Mouse (Mus musculus) E14TG2a.4 (cell line): ENCODE measurements around the gene 2900026A02Rik.

Source experiments
- H3K27me3 ChIP-seq: 2 replicates; pipeline ENCODE4 v1.6.1; 2014; ENCODE audit warnings: low read length, control low read depth; ENCODE audit not compliant: insufficient read depth
- H3K36me3 ChIP-seq: 2 replicates; pipeline ENCODE4 v1.6.1; 2014; ENCODE audit warnings: low read length, control low read depth; ENCODE audit not compliant: insufficient read depth
- H3K4me1 ChIP-seq: replicated peaks from 2 replicates; pipeline ENCODE4 v1.6.1; 2014; ENCODE audit warnings: low read depth, low read length, control low read depth
- H3K4me3 ChIP-seq: replicated peaks from 2 replicates; pipeline ENCODE4 v1.5.1; 2014; ENCODE audit warnings: mild to moderate bottlenecking, low read length
- H3K9me3 ChIP-seq: 2 replicates; pipeline ENCODE4 v1.6.1; 2014; ENCODE audit warnings: low read length, control low read depth
- CTCF ChIP-seq: conservative IDR thresholded peaks from 2 replicates; pipeline ENCODE4 v1.5.1; 2014; ENCODE audit warnings: low read length
- NANOG ChIP-seq: IDR thresholded peaks from 2 replicates; pipeline ENCODE4 v1.6.1; 2014; ENCODE audit warnings: borderline replicate concordance, low read length, mixed read lengths
- POU5F1 ChIP-seq: IDR thresholded peaks from 2 replicates; pipeline ENCODE4 v1.6.1; 2014; ENCODE audit warnings: low read length, borderline replicate concordance

2900026A02Rik gene

DNA sequence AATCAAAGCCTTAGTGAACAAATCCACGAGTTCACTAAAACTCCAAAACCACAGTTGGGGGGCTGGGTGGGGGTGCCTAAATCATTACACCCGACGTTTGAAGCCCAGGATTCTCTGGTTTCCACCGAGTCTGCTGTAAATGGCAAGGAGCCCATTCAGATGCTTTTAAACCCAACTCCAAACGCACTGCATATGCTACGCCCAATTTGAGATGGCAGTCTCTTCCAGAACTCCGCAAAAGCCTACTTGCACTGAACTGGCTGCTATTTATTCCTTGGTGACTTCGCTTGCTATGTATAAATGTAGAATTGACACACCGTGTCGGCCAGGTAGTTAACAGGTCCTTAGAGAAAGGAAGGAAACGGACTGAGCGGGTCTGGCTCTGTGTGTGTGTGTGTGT lies 25.6 kb downstream of the 2900026A02Rik start:
- Histone ChIP-seq H3K9me3 (no peaks in the 10 kb centered on the region), H3K27me3 (peaks cover 10% of the 10 kb centered on the region; the same call in 1 of the 2 replicates), H3K4me1 (peaks cover 65% of the 10 kb centered on the region), H3K4me3 (no peak overlapping the region), H3K36me3 (peaks cover 15% of the 10 kb centered on the region)
- TF ChIP-seq CTCF = no peak
- TF ChIP-seq NANOG = no peak
- no peak for TF ChIP-seq POU5F1

GRCm38 (mm10) chr5:113193762-113194161 lies 27.3 kb downstream of the 2900026A02Rik start:
- peaks cover 55% of the 10 kb centered on the region for H3K4me1 ChIP-seq
- peaks cover 32% of the 10 kb centered on the region for H3K36me3 ChIP-seq
- no peak for TF ChIP-seq POU5F1
- no peak for TF ChIP-seq CTCF
- H3K4me3 ChIP-seq = peak overlapping the region; percentile 67
- H3K27me3 ChIP-seq = peaks cover 10% of the 10 kb centered on the region; the same call in 1 of the 2 replicates
- H3K9me3 ChIP-seq = no peaks in the 10 kb centered on the region

GRCm38 (mm10) chr5:113191901-113192300 lies 29.1 kb downstream of the 2900026A02Rik start:
- H3K36me3 ChIP-seq = peaks cover 39% of the 10 kb centered on the region
- peaks cover 10% of the 10 kb centered on the region; the same call in 1 of the 2 replicates for H3K27me3 ChIP-seq
- H3K4me3 ChIP-seq = no peak overlapping the region
- no peaks in the 10 kb centered on the region for H3K9me3 ChIP-seq
- H3K4me1 ChIP-seq = peaks cover 56% of the 10 kb centered on the region
- TF ChIP-seq POU5F1 (no peak), CTCF (no peak), NANOG (no peak)

GRCm38 (mm10) chr5:113190558-113190957 lies 30.5 kb downstream of the 2900026A02Rik start:
- TF ChIP-seq POU5F1 = no peak
- TF ChIP-seq NANOG = no peak
- no peak for TF ChIP-seq CTCF
- H3K9me3 ChIP-seq = no peaks in the 10 kb centered on the region
- peaks cover 44% of the 10 kb centered on the region for H3K36me3 ChIP-seq
- no peak overlapping the region for H3K4me3 ChIP-seq
- H3K4me1 ChIP-seq = peaks cover 59% of the 10 kb centered on the region
- H3K27me3 ChIP-seq = peaks cover 5% of the 10 kb centered on the region; the same call in 1 of the 2 replicates

DNA sequence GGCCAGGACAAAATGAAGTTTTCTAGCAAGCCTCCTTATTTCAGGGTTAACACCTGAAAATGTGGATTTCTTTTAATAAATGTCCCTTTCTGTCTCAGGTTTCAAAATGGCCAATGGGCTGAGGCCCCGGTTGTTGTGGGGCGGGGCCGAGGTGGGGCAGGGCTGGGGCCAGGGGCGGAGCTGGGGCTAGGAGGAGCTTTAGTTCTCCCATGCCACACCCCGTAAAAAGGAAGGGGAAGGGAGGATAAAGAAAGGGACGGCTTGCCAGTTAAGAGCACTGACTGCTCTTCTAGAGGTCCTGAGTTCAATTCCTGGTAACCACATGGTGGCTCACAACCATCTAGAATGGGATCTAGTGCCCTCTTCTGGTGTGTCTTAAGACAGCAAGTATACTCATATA lies 39.6 kb downstream of the 2900026A02Rik start:
- no peaks in the 10 kb centered on the region for H3K27me3 ChIP-seq
- peak overlapping the region; percentile 75 for H3K4me3 ChIP-seq
- TF ChIP-seq POU5F1 (no peak), CTCF (no peak), NANOG (no peak)
- H3K36me3 ChIP-seq = peaks cover 30% of the 10 kb centered on the region
- H3K9me3 ChIP-seq = no peaks in the 10 kb centered on the region
- H3K4me1 ChIP-seq = peaks cover 57% of the 10 kb centered on the region

DNA sequence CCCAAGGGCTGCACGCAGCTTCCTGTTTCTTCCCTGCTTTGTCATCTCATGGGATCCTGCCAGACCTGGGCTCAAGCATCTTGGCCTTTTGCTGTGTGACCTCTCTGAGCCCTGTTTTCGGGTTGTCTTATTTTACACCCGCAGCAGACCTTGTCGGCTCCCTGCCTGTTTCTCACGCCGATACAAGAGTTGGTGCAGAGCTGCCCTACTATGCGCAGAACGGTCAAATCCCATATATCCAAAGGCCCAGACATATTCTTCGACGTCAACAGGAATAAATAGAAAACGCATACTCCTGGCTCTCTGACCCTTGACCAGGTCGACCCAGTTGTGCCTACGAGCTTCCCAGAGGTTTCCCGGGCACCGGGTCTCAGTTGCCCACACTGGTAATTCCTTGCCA lies 40.3 kb downstream of the 2900026A02Rik start:
- peaks cover 62% of the 10 kb centered on the region for H3K4me1 ChIP-seq
- no peaks in the 10 kb centered on the region for H3K9me3 ChIP-seq
- H3K36me3 ChIP-seq = peaks cover 29% of the 10 kb centered on the region
- H3K27me3 ChIP-seq = no peaks in the 10 kb centered on the region
- peak overlapping the region; percentile 75 for H3K4me3 ChIP-seq
- TF ChIP-seq CTCF = no peak
- TF ChIP-seq NANOG = no peak
- no peak for TF ChIP-seq POU5F1

DNA sequence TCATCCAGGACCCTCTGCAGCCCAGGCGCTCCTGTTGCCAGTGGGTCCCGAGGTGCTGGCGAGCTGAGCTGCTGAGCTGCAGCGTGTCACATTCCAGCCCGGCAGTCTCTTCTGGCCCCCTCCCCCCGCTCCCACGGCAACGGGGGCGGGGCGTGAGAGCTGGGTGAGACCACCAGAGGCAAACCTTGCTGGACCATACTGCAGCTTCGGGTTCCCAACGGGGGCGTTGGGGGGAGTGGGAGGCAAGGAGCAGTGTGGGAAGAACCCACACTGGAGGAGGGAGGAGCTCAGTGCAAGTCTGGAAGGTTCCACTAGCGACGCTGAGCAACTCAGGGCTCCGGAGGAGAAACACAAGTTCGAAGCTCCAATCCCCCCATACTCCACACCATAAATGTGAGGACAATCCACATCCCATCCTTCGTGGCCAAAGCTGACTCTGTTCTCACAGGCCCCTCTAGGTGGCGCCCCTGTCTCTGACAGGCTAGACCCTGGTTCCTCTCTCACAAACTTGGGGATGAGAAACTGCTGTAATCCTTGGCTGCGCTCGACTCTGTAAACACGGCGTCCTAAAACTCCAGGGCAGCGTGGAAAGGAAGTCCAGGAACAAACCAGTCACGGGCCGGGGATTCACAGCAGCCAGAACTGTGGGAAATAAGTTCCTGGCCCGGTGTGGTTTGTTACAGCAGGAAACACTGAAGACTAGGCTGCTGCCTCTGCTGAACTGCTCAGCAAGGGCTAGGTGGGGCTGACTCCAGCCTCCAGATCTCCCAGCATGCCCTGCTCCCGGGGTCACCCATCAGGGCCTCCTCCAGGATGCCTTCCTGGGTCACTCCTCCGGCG lies 41.0 kb downstream of the 2900026A02Rik start:
- TF ChIP-seq CTCF (peak; percentile 81), POU5F1 (no peak)
- H3K4me3 ChIP-seq = peak overlapping the region; percentile 75
- no peaks in the 10 kb centered on the region for H3K27me3 ChIP-seq
- H3K36me3 ChIP-seq = peaks cover 29% of the 10 kb centered on the region
- peaks cover 69% of the 10 kb centered on the region for H3K4me1 ChIP-seq
- H3K9me3 ChIP-seq = no peaks in the 10 kb centered on the region

GRCm38 (mm10) chr5:113179451-113179842 lies 41.6 kb downstream of the 2900026A02Rik start:
- Histone ChIP-seq H3K4me3 (peak overlapping the region; percentile 75), H3K36me3 (peaks cover 25% of the 10 kb centered on the region)
- no peak for TF ChIP-seq CTCF
- no peak for TF ChIP-seq NANOG
- no peak for TF ChIP-seq POU5F1

DNA sequence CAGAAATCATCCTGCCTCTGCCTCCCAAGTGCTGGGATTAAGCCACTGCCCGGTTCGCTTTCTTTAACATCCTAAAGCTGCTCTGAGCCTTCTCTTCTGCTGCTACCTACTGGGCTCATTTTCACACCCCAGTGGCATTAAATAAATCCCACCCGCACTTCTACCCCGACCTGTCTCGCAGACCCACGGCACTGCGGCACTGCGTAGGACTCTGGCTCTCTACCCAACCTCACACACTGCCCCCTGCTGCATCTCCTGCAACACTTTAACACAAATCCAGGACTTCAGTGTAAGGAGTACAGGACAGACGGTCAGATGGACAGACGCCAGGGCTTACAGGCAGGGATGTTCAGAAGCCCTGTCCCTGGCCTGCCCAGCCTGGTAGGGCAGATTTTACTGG lies 45.1 kb downstream of the 2900026A02Rik start:
- H3K4me3 ChIP-seq = no peak overlapping the region
- peaks cover 59% of the 10 kb centered on the region for H3K4me1 ChIP-seq
- no peaks in the 10 kb centered on the region for H3K36me3 ChIP-seq
- no peaks in the 10 kb centered on the region for H3K27me3 ChIP-seq
- TF ChIP-seq POU5F1 = no peak
- H3K9me3 ChIP-seq = no peaks in the 10 kb centered on the region

More at GRCm38 (mm10) chr5:113179451-113179842, 41.6 kb downstream of the 2900026A02Rik start:
- H3K27me3 ChIP-seq = no peaks in the 10 kb centered on the region
- peaks cover 75% of the 10 kb centered on the region for H3K4me1 ChIP-seq
- H3K9me3 ChIP-seq = no peaks in the 10 kb centered on the region
